Mouse (Mus musculus): ENCODE measurements around the gene Mlxip. TPM values are rescaled to one million over a fixed set of nuclear protein-coding genes. Genes with fewer than 3 reads are reported as not detected.

Mlxip gene
- polyA plus RNA-seq, 1 experiment, result 87.1 TPM

GRCm38 (mm10) chr5:123381968-123382367 is 12.6 kb upstream of the Mlxip start:
- peak in 1 of 2 experiments; percentile 71 for DNase-seq (ENCODE audit: low read depth in 1 of 2, low spot score in 2 of 2)
- Histone ChIP-seq H3K36me3 (ENCODE audit: control insufficient read depth, insufficient read depth, low read length) (no peaks in the 10 kb centered on the region), H3K27me3 (ENCODE audit: control insufficient read depth, insufficient read depth, low read length) (no peaks in the 10 kb centered on the region), H3K27ac (ENCODE audit: insufficient read depth, low read length) (peak overlapping the region; percentile 66), H3K4me3 (ENCODE audit: extremely low read depth, insufficient read depth, insufficient read length) (peak overlapping the region; percentile 36; the same call in 1 of the 2 replicates), H3K4me1 (ENCODE audit: control insufficient read depth, insufficient read depth, insufficient read length) (peaks cover 18% of the 10 kb centered on the region; the same call in 1 of the 2 replicates)
- WGBS, result 6% methylated on average over 20 of the region's 20 CpGs
- TF ChIP-seq CTCF (IDR thresholded peaks at IDR 0.05; ENCODE audit: extremely low read depth, insufficient read depth, insufficient read length, insufficient replicate concordance), result no peak
- TF ChIP-seq POLR2A (IDR thresholded peaks at IDR 0.05; ENCODE audit: low read depth, low read length), result no peak

GRCm38 (mm10) chr5:123382686-123383085 is 11.9 kb upstream of the Mlxip start:
- H3K27ac ChIP-seq (ENCODE audit: insufficient read depth, low read length), result peak overlapping the region; percentile 66; the same call in 1 of the 2 replicates
- 94% methylated on average over 8 of the region's 8 CpGs for WGBS
- TF ChIP-seq POLR2A (IDR thresholded peaks at IDR 0.05; ENCODE audit: low read depth, low read length), result no peak
- no peak for TF ChIP-seq CTCF (IDR thresholded peaks at IDR 0.05; ENCODE audit: extremely low read depth, insufficient read depth, insufficient read length, insufficient replicate concordance)

GRCm38 (mm10) chr5:123388452-123388851 is 6.1 kb upstream of the Mlxip start:
- H3K4me1 ChIP-seq (ENCODE audit: control insufficient read depth, insufficient read depth, insufficient read length), result peaks cover 8% of the 10 kb centered on the region; the same call in 1 of the 2 replicates

More at GRCm38 (mm10) chr5:123382686-123383085, 11.9 kb upstream of the Mlxip start:
- H3K36me3 ChIP-seq (ENCODE audit: control insufficient read depth, insufficient read depth, low read length), result no peaks in the 10 kb centered on the region
- H3K27me3 ChIP-seq (ENCODE audit: control insufficient read depth, insufficient read depth, low read length), result no peaks in the 10 kb centered on the region
- no peak overlapping the region for H3K4me3 ChIP-seq (ENCODE audit: extremely low read depth, insufficient read depth, insufficient read length)
- DNase-seq (ENCODE audit: low read depth in 1 of 2, low spot score in 2 of 2), result no peak
- H3K4me1 ChIP-seq (ENCODE audit: control insufficient read depth, insufficient read depth, insufficient read length), result peaks cover 18% of the 10 kb centered on the region; the same call in 1 of the 2 replicates

GRCm38 (mm10) chr5:123390536-123391441 is 3.8 kb upstream of the Mlxip start:
- WGBS, result 49% methylated on average over 16 of the region's 17 CpGs
- peaks cover 12% of the 10 kb centered on the region; the same call in 1 of the 2 replicates for H3K4me1 ChIP-seq (ENCODE audit: control insufficient read depth, insufficient read depth, insufficient read length)
- DNase-seq (ENCODE audit: low read depth in 1 of 2, low spot score in 2 of 2), result no peak
- no peaks in the 10 kb centered on the region for H3K36me3 ChIP-seq (ENCODE audit: control insufficient read depth, insufficient read depth, low read length)
- H3K4me3 ChIP-seq (ENCODE audit: extremely low read depth, insufficient read depth, insufficient read length), result peak overlapping the region; percentile 36; the same call in 1 of the 2 replicates
- no peak overlapping the region for H3K27ac ChIP-seq (ENCODE audit: insufficient read depth, low read length)
- TF ChIP-seq POLR2A (IDR thresholded peaks at IDR 0.05; ENCODE audit: low read depth, low read length) (no peak), CTCF (IDR thresholded peaks at IDR 0.05; ENCODE audit: extremely low read depth, insufficient read depth, insufficient read length, insufficient replicate concordance) (no peak)
- no peaks in the 10 kb centered on the region for H3K27me3 ChIP-seq (ENCODE audit: control insufficient read depth, insufficient read depth, low read length)

More at GRCm38 (mm10) chr5:123388452-123388851, 6.1 kb upstream of the Mlxip start:
- TF ChIP-seq POLR2A (IDR thresholded peaks at IDR 0.05; ENCODE audit: low read depth, low read length), result no peak
- TF ChIP-seq CTCF (IDR thresholded peaks at IDR 0.05; ENCODE audit: extremely low read depth, insufficient read depth, insufficient read length, insufficient replicate concordance), result no peak
- Histone ChIP-seq H3K27ac (ENCODE audit: insufficient read depth, low read length) (peak overlapping the region; percentile 19; the same call in 1 of the 2 replicates), H3K36me3 (ENCODE audit: control insufficient read depth, insufficient read depth, low read length) (no peaks in the 10 kb centered on the region), H3K4me3 (ENCODE audit: extremely low read depth, insufficient read depth, insufficient read length) (no peak overlapping the region), H3K27me3 (ENCODE audit: control insufficient read depth, insufficient read depth, low read length) (no peaks in the 10 kb centered on the region)
- DNase-seq (ENCODE audit: low read depth in 1 of 2, low spot score in 2 of 2), result peak in 1 of 2 experiments; percentile 27
- 3% methylated on average over 3 of the region's 3 CpGs for WGBS

GRCm38 (mm10) chr5:123391442-123391809 is 3.2 kb upstream of the Mlxip start:
- peaks cover 12% of the 10 kb centered on the region; the same call in 1 of the 2 replicates for H3K4me1 ChIP-seq (ENCODE audit: control insufficient read depth, insufficient read depth, insufficient read length)
- H3K27ac ChIP-seq (ENCODE audit: insufficient read depth, low read length), result no peak overlapping the region
- WGBS, result 28% methylated on average over 5 of the region's 5 CpGs
- H3K36me3 ChIP-seq (ENCODE audit: control insufficient read depth, insufficient read depth, low read length), result no peaks in the 10 kb centered on the region
- peak overlapping the region; percentile 36; the same call in 1 of the 2 replicates for H3K4me3 ChIP-seq (ENCODE audit: extremely low read depth, insufficient read depth, insufficient read length)
- DNase-seq (ENCODE audit: low read depth in 1 of 2, low spot score in 2 of 2), result peak in 1 of 2 experiments; percentile 58
- H3K27me3 ChIP-seq (ENCODE audit: control insufficient read depth, insufficient read depth, low read length), result no peaks in the 10 kb centered on the region
- TF ChIP-seq POLR2A (IDR thresholded peaks at IDR 0.05; ENCODE audit: low read depth, low read length) (no peak), CTCF (IDR thresholded peaks at IDR 0.05; ENCODE audit: extremely low read depth, insufficient read depth, insufficient read length, insufficient replicate concordance) (no peak)

- TF ChIP-seq POLR2A (IDR thresholded peaks at IDR 0.05; ENCODE audit: low read depth, low read length) (no peak), CTCF (IDR thresholded peaks at IDR 0.05; ENCODE audit: extremely low read depth, insufficient read depth, insufficient read length, insufficient replicate concordance) (no peak)
- Histone ChIP-seq H3K4me3 (ENCODE audit: extremely low read depth, insufficient read depth, insufficient read length) (peak overlapping the region; percentile 88), H3K27ac (ENCODE audit: insufficient read depth, low read length) (peak overlapping the region; percentile 89), H3K27me3 (ENCODE audit: control insufficient read depth, insufficient read depth, low read length) (no peaks in the 10 kb centered on the region), H3K36me3 (ENCODE audit: control insufficient read depth, insufficient read depth, low read length) (no peaks in the 10 kb centered on the region), H3K4me1 (ENCODE audit: control insufficient read depth, insufficient read depth, insufficient read length) (peaks cover 16% of the 10 kb centered on the region; the same call in 1 of the 2 replicates)
- no peak for DNase-seq (ENCODE audit: low read depth in 1 of 2, low spot score in 2 of 2)
- 29% methylated on average over 5 of the region's 5 CpGs for WGBS
Measured at GRCm38 (mm10) chr5:123393786-123394302, 754 bp upstream of the Mlxip start.

Data from spleen, adult 2 months (tissue).